Mouse (Mus musculus): ENCODE data around the gene Epn3.

Epn3 gene

GRCm38 (mm10) chr11:94471740-94472584, 27.8 kb downstream of the Epn3 start:
- no peak for DNase-seq (ENCODE audit: low spot score in 2 of 2)

GRCm38 (mm10) chr11:94470391-94470790, 29.4 kb downstream of the Epn3 start:
- no peak for DNase-seq (ENCODE audit: low spot score in 2 of 2)

- DNase-seq (ENCODE audit: low spot score in 2 of 2), result no peak
These were observed 30.4 kb downstream of the Epn3 start for GRCm38 (mm10) chr11:94469136-94470064.

- DNase-seq (ENCODE audit: low spot score in 2 of 2), result peak; percentile 67 to 70
These were observed 31.2 kb downstream of the Epn3 start for GRCm38 (mm10) chr11:94468582-94469064.

- no peak for DNase-seq (ENCODE audit: low spot score in 2 of 2)
These were observed 33.4 kb downstream of the Epn3 start for GRCm38 (mm10) chr11:94466333-94466855.

- DNase-seq (ENCODE audit: low spot score in 2 of 2), result no peak
These were observed 35.6 kb downstream of the Epn3 start for GRCm38 (mm10) chr11:94464170-94464569.

- no peak for DNase-seq (ENCODE audit: low spot score in 2 of 2)
These were observed 37.9 kb downstream of the Epn3 start for GRCm38 (mm10) chr11:94461856-94462255.

GRCm38 (mm10) chr11:94457001-94457400, 42.8 kb downstream of the Epn3 start:
- DNase-seq (ENCODE audit: low spot score in 2 of 2), result no peak

GRCm38 (mm10) chr11:94456347-94456746, 43.4 kb downstream of the Epn3 start:
- no peak for DNase-seq (ENCODE audit: low spot score in 2 of 2)

- peak in 1 of 2 experiments; percentile 57 for DNase-seq (ENCODE audit: low spot score in 2 of 2)
These were observed 44.5 kb downstream of the Epn3 start for GRCm38 (mm10) chr11:94455161-94455820.

GRCm38 (mm10) chr11:94454756-94455155, 45.0 kb downstream of the Epn3 start:
- DNase-seq (ENCODE audit: low spot score in 2 of 2), result no peak

GRCm38 (mm10) chr11:94451091-94451773, 48.5 kb downstream of the Epn3 start:
- no peak for DNase-seq (ENCODE audit: low spot score in 2 of 2)

- DNase-seq (ENCODE audit: low spot score in 2 of 2), result no peak
These were observed 49.9 kb downstream of the Epn3 start for GRCm38 (mm10) chr11:94449886-94450285.

GRCm38 (mm10) chr11:94449239-94449638, 50.5 kb downstream of the Epn3 start:
- no peak for DNase-seq (ENCODE audit: low spot score in 2 of 2)

GRCm38 (mm10) chr11:94447017-94447416, 52.8 kb downstream of the Epn3 start:
- DNase-seq (ENCODE audit: low spot score in 2 of 2), result no peak

GRCm38 (mm10) chr11:94445300-94445699, 54.5 kb downstream of the Epn3 start:
- no peak for DNase-seq (ENCODE audit: low spot score in 2 of 2)

- DNase-seq (ENCODE audit: low spot score in 2 of 2), result no peak
These were observed 54.9 kb downstream of the Epn3 start for GRCm38 (mm10) chr11:94444829-94445228.

GRCm38 (mm10) chr11:94441752-94442151, 58.0 kb downstream of the Epn3 start:
- DNase-seq (ENCODE audit: low spot score in 2 of 2), result no peak

GRCm38 (mm10) chr11:94441122-94441521, 58.7 kb downstream of the Epn3 start:
- no peak for DNase-seq (ENCODE audit: low spot score in 2 of 2)

- DNase-seq (ENCODE audit: low spot score in 2 of 2), result no peak
These were observed 59.4 kb downstream of the Epn3 start for GRCm38 (mm10) chr11:94440421-94440820.
